Mouse (Mus musculus) cerebellum, postnatal 14 days (tissue): ENCODE results near the gene Gpr39.
"Not testable (repeated sequence)": the region's sequence is repeated elsewhere in the genome, so short reads cannot be mapped to it uniquely, and the experiment has no call there.

Experiments
- DNase-seq, 2 experiments: peaks; one replicate each; pipeline ENCODE4 v3.0.0; 2021; ENCODE audit warnings: mixed read lengths in 2 of 2

Gpr39 gene

DNA sequence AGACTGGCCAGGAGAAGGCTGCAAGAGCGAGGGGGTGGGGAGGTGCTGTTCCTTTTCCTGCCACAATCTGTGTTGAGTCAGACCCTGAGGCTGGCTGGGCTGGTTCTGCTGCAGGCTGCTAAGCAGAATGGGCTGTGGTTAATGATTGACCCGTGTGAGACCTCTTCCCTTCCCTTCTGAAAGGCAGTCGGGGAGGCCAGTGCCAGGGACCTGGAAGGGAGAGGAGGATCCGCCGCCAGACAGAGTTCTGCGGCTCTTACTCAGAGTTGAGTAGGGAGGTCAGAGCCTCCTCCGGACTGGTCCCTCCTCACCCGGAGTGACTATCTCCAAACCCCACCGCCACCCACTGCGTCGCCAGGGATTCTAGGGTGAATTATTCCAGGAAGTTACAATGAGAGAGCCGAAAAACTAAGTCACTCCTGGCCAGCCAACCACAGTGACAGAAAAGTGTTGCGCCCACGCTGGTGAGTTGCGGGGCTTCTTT is at the start of gene Gpr39:
Gpr39 (plus strand) TSS at position 206 of the 484 bp plus-strand sequence.
- no peak for DNase-seq

GRCm38 (mm10) chr1:125639501-125640253 is 37.1 kb upstream of the Gpr39 start:
- peak; percentile 59 to 73 for DNase-seq

DNA sequence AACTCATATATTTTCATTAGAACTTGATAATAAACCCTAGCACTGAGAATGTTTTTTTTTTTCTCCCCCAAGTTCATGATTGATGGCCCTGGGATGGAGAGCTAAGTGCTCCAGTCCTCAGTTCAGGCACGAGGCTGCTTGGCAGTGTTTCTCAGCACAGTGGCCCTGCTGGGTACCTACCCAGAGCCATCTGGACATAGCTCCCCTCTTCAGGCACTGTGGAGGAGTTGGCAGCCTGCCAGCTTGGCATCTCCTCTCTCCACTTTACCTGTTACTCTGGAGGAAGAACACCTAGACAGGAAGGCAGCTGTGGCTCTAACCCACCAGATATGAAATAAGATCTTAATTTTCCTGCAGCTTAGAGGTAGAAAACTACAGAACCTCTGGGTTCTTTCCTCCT is 33.2 kb upstream of the Gpr39 start:
- peak; percentile 89 for DNase-seq

- not testable (repeated sequence) for DNase-seq
These were observed 30.0 kb upstream of the Gpr39 start for GRCm38 (mm10) chr1:125646816-125647215.

DNA sequence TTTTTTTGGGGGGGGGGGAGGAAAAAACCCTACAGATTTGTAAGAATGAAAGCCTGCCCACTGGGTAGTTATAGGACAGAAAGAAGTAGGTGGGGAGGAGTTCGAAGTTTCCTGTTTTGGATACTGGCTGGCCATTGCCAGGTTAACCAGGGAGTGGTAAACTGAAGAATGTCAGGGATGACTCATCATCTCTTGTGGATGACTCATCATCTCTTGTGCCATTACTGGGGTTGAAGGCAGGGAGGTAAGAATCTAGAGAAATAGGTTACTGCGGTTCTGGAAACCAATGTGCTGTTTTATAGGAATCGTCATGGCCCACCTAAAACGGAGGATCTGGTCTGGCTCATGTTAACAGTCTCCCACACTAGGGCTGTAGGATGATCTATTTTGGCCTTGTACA is 28.8 kb upstream of the Gpr39 start:
- DNase-seq, result no peak

GRCm38 (mm10) chr1:125649056-125649455 is 27.7 kb upstream of the Gpr39 start:
- no peak for DNase-seq

DNA sequence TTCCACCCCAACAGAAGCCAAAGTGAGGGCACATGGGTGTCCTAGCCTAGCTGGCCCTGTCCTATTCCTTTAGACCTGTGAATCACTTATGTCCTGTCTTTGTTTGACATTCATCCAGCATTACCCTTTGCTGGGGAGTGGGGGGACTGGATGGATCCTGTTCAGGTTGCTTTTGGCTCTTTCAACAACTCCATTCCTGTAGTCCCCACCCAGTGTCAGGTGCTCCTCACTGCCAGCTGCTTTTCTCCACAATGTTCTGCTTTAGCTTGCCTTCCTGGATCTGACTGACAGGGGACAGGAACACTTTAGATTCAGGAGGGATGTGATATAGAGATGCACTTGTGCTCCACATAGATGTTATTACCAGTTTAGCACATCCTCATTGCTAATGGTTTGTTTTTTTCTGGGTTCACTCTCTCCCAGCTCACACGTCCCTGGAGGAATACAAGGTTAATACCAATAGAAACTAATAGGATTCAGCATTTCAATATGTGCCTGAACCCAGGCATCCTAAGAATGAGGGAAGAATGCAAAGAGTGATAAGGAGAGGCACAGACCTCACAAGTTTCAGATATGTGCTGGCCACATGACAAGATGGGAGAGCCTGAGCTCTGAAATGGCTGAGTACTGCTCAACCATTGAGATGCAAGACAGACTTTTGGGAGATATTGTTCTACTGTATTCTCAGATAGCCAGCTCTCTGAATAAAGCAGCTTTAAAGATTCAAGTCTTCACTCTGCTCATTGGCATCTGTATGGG is 23.8 kb upstream of the Gpr39 start:
- no peak for DNase-seq

DNA sequence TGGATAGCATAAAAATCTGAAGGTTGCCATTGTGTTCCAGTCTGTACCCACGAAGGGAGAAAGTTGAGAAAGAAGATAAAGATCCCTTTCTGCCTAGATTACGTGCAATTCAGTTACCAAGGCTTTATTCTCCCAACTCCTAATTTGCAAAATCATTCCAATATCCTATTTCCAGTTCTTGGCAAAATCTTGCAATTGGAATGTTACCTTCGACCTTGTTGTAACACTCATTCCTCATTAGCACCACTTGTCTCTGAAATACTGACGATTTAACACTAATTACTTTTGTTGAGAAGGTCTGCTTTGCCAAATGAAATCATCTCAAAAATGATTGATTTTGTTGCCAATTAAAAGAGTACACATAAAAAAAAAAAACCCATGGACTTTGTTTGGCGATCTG is 19.4 kb upstream of the Gpr39 start:
- DNase-seq, result no peak

DNA sequence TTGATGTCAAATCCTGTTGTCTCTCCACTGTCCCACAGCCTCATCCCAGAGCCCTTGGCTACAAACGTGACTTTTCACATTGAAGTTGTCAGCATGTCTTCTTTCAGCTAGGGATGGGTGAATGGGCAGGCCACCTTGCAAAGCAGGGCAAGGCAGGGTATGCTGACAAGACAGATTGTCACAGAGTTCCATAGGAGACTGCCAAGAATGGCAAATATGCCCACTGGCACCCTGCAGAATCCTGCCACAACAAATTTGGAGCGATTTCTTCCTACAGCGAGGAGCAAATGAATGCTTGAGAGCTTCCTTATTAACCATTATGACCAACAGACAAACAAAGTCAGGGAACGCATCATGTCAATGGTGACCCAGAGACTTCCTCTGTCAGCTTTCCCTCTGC is 16.6 kb upstream of the Gpr39 start:
- peak; percentile 75 to 83 for DNase-seq

GRCm38 (mm10) chr1:125660901-125661300 is 15.9 kb upstream of the Gpr39 start:
- no peak for DNase-seq

GRCm38 (mm10) chr1:125662058-125662457 is 14.7 kb upstream of the Gpr39 start:
- no peak for DNase-seq

DNA sequence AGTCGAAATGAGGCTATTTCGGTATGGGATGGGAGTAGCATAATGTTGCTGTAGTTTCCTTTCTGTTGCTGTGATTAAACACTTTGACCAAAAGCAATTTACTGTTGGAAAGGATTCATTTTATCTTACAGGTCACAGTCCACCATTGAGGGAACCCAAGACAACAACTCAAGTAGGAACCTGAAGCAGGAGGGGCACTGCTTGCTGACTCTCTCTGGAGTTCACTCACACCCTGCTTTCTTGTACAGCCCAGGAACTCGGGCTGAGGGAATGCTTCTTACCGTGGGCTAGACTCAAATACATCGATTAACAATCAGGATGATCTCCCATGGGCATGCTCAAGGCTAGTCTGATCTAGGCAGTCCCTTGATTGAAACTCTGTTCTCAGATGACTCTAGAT is 14.1 kb upstream of the Gpr39 start:
- DNase-seq, result no peak

DNA sequence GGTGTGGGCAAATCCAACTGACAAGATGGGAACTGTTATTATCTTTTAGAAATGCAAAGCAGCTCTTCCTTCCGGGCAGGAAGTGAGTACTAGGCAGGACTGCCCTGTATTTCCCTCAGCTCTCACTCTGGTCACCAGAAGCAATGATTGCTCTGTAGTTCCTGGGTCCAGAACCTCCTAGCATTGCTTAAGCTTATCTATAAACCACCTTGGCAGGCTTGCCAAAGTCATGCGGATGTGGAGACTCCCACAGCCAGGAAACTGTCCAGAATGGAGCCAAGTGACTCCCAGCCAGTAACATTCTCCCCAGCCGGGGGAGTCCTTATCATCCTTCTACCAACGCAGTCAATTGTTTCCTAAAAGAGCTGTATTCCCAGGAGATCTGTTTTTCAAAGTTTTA is 13.7 kb upstream of the Gpr39 start:
- no peak for DNase-seq

DNA sequence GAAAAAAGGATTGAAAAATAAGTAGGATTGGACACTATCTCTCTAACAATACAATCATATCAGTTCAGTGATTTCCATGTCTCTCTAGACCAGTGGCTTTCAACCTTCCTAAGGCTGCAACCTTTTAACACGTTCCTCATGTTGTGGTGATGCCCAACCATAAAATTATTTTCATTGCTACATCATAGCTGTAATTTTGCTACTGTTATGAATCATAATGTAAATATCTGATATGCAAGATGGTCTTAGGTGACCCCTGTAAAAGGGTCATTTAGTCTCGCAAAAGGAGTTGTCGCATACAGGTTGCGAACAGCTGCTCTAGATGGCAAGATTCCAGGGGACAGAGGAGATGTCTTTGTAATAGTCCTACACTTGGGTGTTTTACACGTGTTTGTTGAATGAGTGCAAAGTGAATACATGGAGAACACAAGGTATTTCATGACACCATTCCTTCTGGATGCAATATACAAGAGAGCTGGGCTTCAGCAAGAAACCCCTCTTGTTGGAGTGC is 11.6 kb upstream of the Gpr39 start:
- DNase-seq, result no peak

GRCm38 (mm10) chr1:125669035-125669434 is 7.8 kb upstream of the Gpr39 start:
- DNase-seq, result no peak

GRCm38 (mm10) chr1:125675186-125675585 is 1.6 kb upstream of the Gpr39 start:
- no peak for DNase-seq

DNA sequence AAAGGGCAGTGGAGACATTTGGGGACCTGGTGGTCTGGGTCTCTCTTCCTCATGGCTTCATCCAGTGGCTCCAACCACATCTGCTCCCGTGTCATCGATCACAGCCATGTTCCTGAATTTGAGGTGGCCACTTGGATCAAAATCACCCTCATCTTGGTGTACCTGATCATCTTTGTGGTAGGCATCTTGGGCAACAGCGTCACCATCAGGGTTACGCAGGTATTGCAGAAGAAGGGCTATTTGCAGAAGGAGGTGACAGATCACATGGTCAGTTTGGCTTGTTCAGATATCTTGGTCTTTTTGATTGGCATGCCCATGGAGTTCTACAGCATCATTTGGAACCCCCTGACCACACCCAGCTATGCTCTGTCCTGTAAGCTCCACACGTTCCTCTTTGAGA is 491 bp downstream of the Gpr39 start:
- DNase-seq, result no peak

DNA sequence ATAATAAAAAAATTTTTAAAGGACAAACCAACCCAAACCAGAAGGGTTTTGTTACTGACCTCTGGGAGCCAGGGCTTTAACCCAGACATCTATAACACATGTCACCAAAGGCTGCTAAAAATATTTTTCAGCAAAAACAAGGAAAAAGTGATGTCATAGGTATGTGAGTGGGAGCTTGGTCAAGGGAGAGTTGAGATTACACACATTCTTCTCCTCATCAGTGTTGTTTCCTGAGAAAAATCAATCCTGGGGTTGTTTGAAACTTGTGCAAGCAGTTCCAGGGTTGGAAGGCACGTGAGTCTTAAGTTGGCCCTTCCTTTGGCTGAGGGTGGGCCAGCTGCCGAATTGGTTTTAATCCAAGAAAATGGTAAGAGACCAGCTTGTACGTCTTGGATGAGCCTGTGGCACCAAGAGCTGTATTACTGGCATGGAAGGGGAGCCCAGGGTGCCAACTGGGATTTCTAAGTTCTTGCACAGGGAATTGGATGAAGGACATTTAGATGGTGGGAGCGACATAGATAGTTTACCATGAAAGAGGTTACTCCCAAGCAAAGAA is 2.8 kb downstream of the Gpr39 start:
- peak; percentile 12 to 34 for DNase-seq

DNA sequence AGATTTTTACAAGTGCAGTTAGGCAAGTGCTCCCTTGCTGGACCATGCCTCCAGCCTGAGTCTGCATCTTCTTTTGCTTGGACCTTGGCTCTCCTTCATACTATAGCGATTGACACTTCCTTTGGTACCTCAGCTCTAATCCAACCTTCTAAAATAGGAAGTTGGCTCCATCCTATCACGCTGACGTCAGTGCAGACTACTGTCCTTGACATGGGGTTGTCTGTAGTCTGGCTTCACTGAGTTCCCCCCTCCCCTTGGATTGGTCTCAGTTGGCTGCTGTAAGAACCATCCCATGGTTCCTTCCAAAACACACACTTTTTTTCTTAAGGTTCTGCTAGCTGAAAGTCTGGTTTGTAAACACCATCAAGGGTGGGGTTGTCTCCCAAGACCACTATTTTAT is 7.6 kb downstream of the Gpr39 start:
- no peak for DNase-seq

DNA sequence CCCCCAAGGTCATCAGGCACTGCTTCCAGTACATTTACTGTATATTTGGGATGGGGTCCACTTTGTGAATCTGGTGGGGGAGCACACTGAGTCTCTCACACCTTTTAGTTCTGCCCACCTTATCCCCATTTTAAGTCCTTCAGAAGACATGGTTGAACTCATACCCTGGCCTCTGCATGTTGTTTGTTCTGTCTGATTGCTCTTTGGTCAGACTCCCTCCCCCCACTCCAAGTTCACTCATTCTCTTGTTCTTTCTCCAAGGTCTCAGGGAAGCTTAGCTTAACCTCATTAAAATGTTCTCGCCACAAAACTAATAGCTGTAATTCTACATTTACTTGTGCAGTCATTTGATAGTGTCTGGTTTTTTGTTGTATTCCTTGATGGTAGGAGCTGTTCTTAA is 8.5 kb downstream of the Gpr39 start:
- no peak for DNase-seq

GRCm38 (mm10) chr1:125687701-125688420 is 11.1 kb downstream of the Gpr39 start:
- peak in 1 of 2 experiments; percentile 13 for DNase-seq

DNA sequence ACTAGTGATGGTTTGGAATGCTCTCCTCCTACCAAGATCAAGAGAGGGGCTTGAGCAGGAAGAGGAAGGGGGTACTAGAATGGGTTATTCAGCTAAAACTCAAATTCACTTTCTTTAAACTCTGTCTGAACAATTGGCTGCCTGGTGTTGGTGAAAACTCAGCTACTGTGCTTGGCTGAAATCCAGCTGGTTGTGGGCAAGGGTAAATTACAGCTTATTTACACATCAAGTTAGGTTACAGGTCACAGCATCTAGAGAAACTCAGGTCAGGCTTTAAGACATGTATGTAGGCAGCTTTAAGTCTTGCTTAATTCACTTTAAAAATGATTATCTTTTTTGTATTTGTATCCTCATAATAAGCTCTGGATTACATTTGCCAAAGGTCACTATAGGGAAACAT is 16.7 kb downstream of the Gpr39 start:
- no peak for DNase-seq

- DNase-seq, result no peak
These were observed 17.5 kb downstream of the Gpr39 start for GRCm38 (mm10) chr1:125694338-125694737.
